25 mouse cellular contexts compared by ENCODE assay signal in the genomic region with DNA sequence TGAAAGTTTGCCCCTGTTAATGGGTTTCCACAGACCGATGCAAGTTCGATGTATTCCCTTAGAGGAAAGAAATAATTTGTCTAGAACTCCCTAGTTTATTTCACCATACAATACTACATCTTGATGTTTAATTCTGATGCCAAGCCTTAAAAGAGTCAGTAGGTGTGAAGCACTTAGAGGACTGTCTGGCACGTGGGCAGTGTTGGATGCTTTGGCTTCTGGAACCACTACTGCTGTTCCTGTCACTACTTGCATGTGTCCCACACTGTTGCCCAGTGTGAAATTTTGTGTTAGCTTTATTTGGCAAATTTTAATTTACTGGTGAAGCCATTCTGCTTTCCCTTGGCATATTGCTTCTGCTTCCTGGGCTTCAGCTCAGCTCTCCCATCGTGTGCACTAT.
A peak's percentile ranks its signal among the peaks of the same experiment; 100 is the strongest.
DNase-seq lines count a peak whose midpoint lies in the region; ATAC-seq lines count a peak whose summit lies in the region.
"Had no signal": no experiment of that assay in that cellular context is flagged by ENCODE, and none has a peak within 500 bp of the region (broad histone marks: within the 10 kb centered on the region; RNA-seq: fewer than 3 reads in every experiment).

No protein-coding gene starts in this region.

- H3K36me3 ChIP-seq in forebrain, embryonic 13.5 days (ENCODE audit: poor library complexity, severe bottlenecking), result no peaks in the 10 kb centered on the region
- no peaks in the 10 kb centered on the region for H3K36me3 ChIP-seq in forebrain, embryonic 10.5 days (replicated peaks)
- H3K36me3 ChIP-seq in forebrain, embryonic 16.5 days (ENCODE audit: control insufficient read depth, insufficient read depth), result no peaks in the 10 kb centered on the region
- H3K36me3 ChIP-seq: embryonic facial prominence, embryonic 13.5 days; heart, embryonic 10.5 days; heart, embryonic 15.5 days; limb, embryonic 12.5 days; liver, embryonic 15.5 days had no signal

- no peaks in the 10 kb centered on the region for H3K27me3 ChIP-seq in forebrain, embryonic 13.5 days
- H3K27me3 ChIP-seq in forebrain, embryonic 10.5 days (ENCODE audit: poor library complexity, severe bottlenecking), result no peaks in the 10 kb centered on the region
- no peaks in the 10 kb centered on the region for H3K27me3 ChIP-seq in forebrain, embryonic 16.5 days (replicated peaks; ENCODE audit: control insufficient read depth, insufficient read depth, low read length)
- H3K27me3 ChIP-seq: CH12.LX; embryonic facial prominence, embryonic 13.5 days; heart, embryonic 15.5 days; limb, embryonic 12.5 days; liver, embryonic 15.5 days had no signal

- no peaks in the 10 kb centered on the region for H3K4me1 ChIP-seq in forebrain, embryonic 13.5 days
- H3K4me1 ChIP-seq in forebrain, embryonic 10.5 days, result no peaks in the 10 kb centered on the region
- no peaks in the 10 kb centered on the region for H3K4me1 ChIP-seq in forebrain, embryonic 16.5 days (replicated peaks; ENCODE audit: control insufficient read depth, insufficient read depth, low read length)
- H3K4me1 ChIP-seq: embryonic facial prominence, embryonic 13.5 days; heart, embryonic 10.5 days; heart, embryonic 15.5 days; limb, embryonic 12.5 days; liver, embryonic 15.5 days had no signal

- 93% methylated on average over 4 of the region's 4 CpGs for WGBS in forebrain, embryonic 13.5 days
- WGBS in forebrain, embryonic 10.5 days, result 95% methylated on average over 4 of the region's 4 CpGs
- 77% methylated on average over 4 of the region's 4 CpGs for WGBS in forebrain, embryonic 16.5 days

- H3K9me3 ChIP-seq in forebrain, embryonic 13.5 days (replicated peaks), result no peaks in the 10 kb centered on the region
- H3K9me3 ChIP-seq in forebrain, embryonic 10.5 days, result no peaks in the 10 kb centered on the region
- no peaks in the 10 kb centered on the region for H3K9me3 ChIP-seq in forebrain, embryonic 16.5 days (ENCODE audit: control insufficient read depth, low read length)
- H3K9me3 ChIP-seq: embryonic facial prominence, embryonic 13.5 days; heart, embryonic 10.5 days; heart, embryonic 15.5 days; limb, embryonic 12.5 days; liver, embryonic 15.5 days had no signal

- H3K4me3 ChIP-seq in forebrain, embryonic 13.5 days, result no peak overlapping the region
- H3K4me3 ChIP-seq in forebrain, embryonic 10.5 days, result no peak overlapping the region
- no peak overlapping the region for H3K4me3 ChIP-seq in forebrain, embryonic 16.5 days (replicated peaks; ENCODE audit: low read length)
- H3K4me3 ChIP-seq: embryonic facial prominence, embryonic 13.5 days; heart, embryonic 10.5 days; heart, embryonic 15.5 days; limb, embryonic 12.5 days; liver, embryonic 15.5 days had no signal

- H3K27ac ChIP-seq in forebrain, embryonic 13.5 days, result no peak overlapping the region
- no peak overlapping the region for H3K27ac ChIP-seq in forebrain, embryonic 10.5 days
- H3K27ac ChIP-seq in forebrain, embryonic 16.5 days (ENCODE audit: low read length), result no peak overlapping the region
- H3K27ac ChIP-seq: embryonic facial prominence, embryonic 13.5 days; heart, embryonic 10.5 days; heart, embryonic 15.5 days; limb, embryonic 12.5 days; liver, embryonic 15.5 days had no signal

- no peak overlapping the region for H3K4me2 ChIP-seq in forebrain, embryonic 13.5 days
- H3K4me2 ChIP-seq in forebrain, embryonic 16.5 days (ENCODE audit: low read length), result no peak overlapping the region
- H3K4me2 ChIP-seq: embryonic facial prominence, embryonic 13.5 days; heart, embryonic 15.5 days; limb, embryonic 12.5 days; liver, embryonic 15.5 days; lung, embryonic 14.5 days had no signal

- intact Hi-C loops in left cerebral cortex, postnatal 25 days (cut with DNase I), result no loop called here
- intact Hi-C loops in left cerebral cortex, postnatal 10 days (cut with DNase I), result no loop called here

- H3K9ac ChIP-seq in forebrain, embryonic 13.5 days, result no peak overlapping the region
- no peak overlapping the region for H3K9ac ChIP-seq in forebrain, embryonic 16.5 days (replicated peaks; ENCODE audit: low read depth, low read length)
- H3K9ac ChIP-seq: embryonic facial prominence, embryonic 13.5 days; heart, embryonic 15.5 days; limb, embryonic 12.5 days; liver, embryonic 15.5 days; lung, embryonic 14.5 days had no signal

- no peak for DNase-seq in forebrain, embryonic 10.5 days (ENCODE audit: extremely low spot score, low spot score)
- peak; percentile 31 to 59 for DNase-seq in frontal cortex, postnatal 36 days (ENCODE audit: low spot score in 2 of 2)
- no peak for DNase-seq in frontal cortex, postnatal 10 days (ENCODE audit: low spot score in 2 of 2)
- DNase-seq in left cerebral cortex, postnatal 25 days (ENCODE audit: low spot score in 2 of 2), result peak; percentile 34 to 66
- no peak for DNase-seq in left cerebral cortex, postnatal 10 days (ENCODE audit: extremely low spot score in 1 of 2, low spot score in 2 of 2)
- no peak for DNase-seq in adrenal gland, adult (ENCODE audit: inconsistent age in 2 of 2, low spot score in 1 of 2)
- DNase-seq: adrenal gland, postnatal 10 days; cerebellum, adult 18-20 months; gastrocnemius, postnatal 25 days; heart, adult 11 months; kidney, adult 2 months; kidney, postnatal 36 days; lung, embryonic 14.5 days; lung, postnatal 14 days; midbrain, embryonic 14.5 days had no signal

- 0 out of 2 replicates have a peak, but pooled peaks have one; percentile 24 for ATAC-seq in forebrain, embryonic 13.5 days
- peak; percentile 81 for ATAC-seq in forebrain, embryonic 16.5 days
- ATAC-seq: activated CD4-positive, CD25-positive, alpha-beta regulatory T cell, adult 4 months; hindbrain, embryonic 16.5 days had no signal

Comparison
In these comparisons a context has a peak if more than half of its experiments do, and no peak if none do; other contexts are left out.
1. DNase-seq: peak in frontal cortex, postnatal 36 days (2 of 2) and left cerebral cortex, postnatal 25 days (2 of 2); none in forebrain, embryonic 10.5 days (single experiment), frontal cortex, postnatal 10 days (0 of 2), left cerebral cortex, postnatal 10 days (0 of 2) and adrenal gland, adult (0 of 2).